Mouse (Mus musculus): ENCODE data around the gene Cntnap1.

- TF ChIP-seq CTCF (IDR thresholded peaks at IDR 0.05; ENCODE audit: low read depth) (no peak), EP300 (IDR thresholded peaks at IDR 0.05; ENCODE audit: low read depth) (no peak)
Measured at GRCm38 (mm10) chr11:101238071-101238647, 67.8 kb downstream of the Cntnap1 start.

Data from liver, postnatal 0 days (tissue).